Mouse (Mus musculus): ENCODE results near the gene Vegfd.

- TF ChIP-seq SMC3 (IDR thresholded peaks at IDR 0.05; ENCODE audit: low read depth, low read length) (no peak), MAFK (IDR thresholded peaks at IDR 0.05; ENCODE audit: borderline replicate concordance, low read depth, low read length) (no peak), MAZ (IDR thresholded peaks at IDR 0.05; ENCODE audit: low read depth, low read length) (no peak), POLR2A (IDR thresholded peaks at IDR 0.05; ENCODE audit: control insufficient read depth in 1 of 2, insufficient read depth in 1 of 2, low read depth in 1 of 2, low read length in 2 of 2, poor library complexity in 1 of 2) (no peak), HCFC1 (IDR thresholded peaks at IDR 0.05; ENCODE audit: low read depth, low read length) (no peak), CTCF (IDR thresholded peaks at IDR 0.05 in 2 of 3, conservative IDR thresholded peaks at IDR 0.05 in 1 of 3; ENCODE audit: control insufficient read depth in 1 of 3, insufficient read depth in 1 of 3, low read depth in 2 of 3, low read length in 3 of 3, poor library complexity in 1 of 3, severe bottlenecking in 1 of 3) (no peak), EP300 (IDR thresholded peaks at IDR 0.05; ENCODE audit: low read depth in 1 of 2, low read length in 2 of 2) (no peak), ELF1 (IDR thresholded peaks at IDR 0.05; ENCODE audit: low read depth, low read length) (no peak), NRF1 (IDR thresholded peaks at IDR 0.05; ENCODE audit: insufficient read depth, low read depth, low read length, poor library complexity, severe bottlenecking) (no peak), MXI1 (IDR thresholded peaks at IDR 0.05; ENCODE audit: low read depth, low read length) (no peak), ZC3H11A (IDR thresholded peaks at IDR 0.05; ENCODE audit: low read depth, low read length) (no peak), MYC (IDR thresholded peaks at IDR 0.05; ENCODE audit: low read depth, low read length) (no peak), GATA1 (IDR thresholded peaks at IDR 0.05; ENCODE audit: low read depth, low read length) (no peak), POLR2AphosphoS5 (IDR thresholded peaks at IDR 0.05; ENCODE audit: borderline replicate concordance, low read depth, low read length) (no peak)
These were observed 34.6 kb upstream of the Vegfd start for GRCm38 (mm10) chrX:164338591-164338990.
